Mouse (Mus musculus) kidney, postnatal 10 days (tissue): ENCODE results near the gene Espl1.
A peak's percentile ranks its signal among the peaks of the same experiment; 100 is the strongest.

Experiments
- DNase-seq: peaks from one replicate; pipeline ENCODE4 v3.0.0; 2021; ENCODE audit warnings: mixed read lengths

The Espl1 gene

DNA sequence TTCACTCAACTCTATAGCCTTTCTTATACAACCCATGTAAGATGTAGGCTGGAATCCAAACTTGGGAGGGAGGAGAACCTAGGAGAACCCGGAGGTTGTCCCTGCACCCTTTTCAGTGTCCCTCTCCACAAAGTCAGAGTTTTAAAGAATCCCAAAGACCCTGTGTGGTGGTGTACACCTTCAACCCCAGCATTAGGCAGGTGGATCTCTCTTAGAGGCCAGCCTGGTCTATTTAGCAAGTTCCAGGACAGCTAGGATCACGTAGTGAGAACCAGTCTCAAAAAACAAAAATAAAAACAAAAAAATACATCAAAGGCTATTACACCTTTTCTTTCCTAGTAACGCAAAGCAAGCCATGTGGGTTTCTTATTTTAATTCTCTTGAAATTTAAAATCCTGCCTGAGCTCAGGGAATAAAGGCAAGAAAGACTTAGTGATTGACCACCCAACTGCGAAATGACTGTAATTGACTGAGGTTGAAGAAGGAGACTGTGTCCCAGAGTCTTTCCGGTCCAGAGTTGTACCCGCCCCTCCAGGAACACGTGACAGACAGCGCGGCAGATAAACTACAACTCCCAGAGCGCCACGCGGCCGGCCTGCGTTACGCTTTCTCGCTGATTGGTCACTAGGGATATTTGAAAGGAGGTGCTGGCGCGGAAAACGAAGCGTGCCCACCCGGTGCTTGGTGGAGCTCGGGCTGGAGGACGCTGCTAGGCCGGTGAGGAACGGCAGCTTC lies at the start of gene Espl1:
Espl1 (plus strand) TSS at position 634 of the 735 bp plus-strand sequence.
- DNase-seq: peak; percentile 97

DNA sequence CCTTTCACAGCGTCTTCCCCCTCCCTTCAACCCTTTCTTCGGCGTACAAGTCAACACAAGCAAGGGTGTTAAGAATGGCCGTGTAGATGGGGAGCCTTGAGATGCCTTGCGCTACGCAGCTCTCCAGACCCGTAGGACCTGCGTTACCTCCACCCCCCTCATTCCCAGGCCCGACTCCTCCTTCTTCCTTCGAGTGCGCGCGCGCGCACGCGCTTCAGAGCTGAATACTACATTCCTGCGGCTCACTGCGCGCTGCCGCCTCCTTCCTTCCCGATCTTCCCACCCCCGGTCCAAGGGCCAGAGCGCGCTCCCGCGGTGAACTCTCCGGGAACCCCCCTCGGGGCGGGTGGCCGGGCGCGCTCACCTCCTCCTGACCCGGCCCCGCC lies 49.2 kb upstream of the Espl1 start:
- peak; percentile 99 for DNase-seq

DNA sequence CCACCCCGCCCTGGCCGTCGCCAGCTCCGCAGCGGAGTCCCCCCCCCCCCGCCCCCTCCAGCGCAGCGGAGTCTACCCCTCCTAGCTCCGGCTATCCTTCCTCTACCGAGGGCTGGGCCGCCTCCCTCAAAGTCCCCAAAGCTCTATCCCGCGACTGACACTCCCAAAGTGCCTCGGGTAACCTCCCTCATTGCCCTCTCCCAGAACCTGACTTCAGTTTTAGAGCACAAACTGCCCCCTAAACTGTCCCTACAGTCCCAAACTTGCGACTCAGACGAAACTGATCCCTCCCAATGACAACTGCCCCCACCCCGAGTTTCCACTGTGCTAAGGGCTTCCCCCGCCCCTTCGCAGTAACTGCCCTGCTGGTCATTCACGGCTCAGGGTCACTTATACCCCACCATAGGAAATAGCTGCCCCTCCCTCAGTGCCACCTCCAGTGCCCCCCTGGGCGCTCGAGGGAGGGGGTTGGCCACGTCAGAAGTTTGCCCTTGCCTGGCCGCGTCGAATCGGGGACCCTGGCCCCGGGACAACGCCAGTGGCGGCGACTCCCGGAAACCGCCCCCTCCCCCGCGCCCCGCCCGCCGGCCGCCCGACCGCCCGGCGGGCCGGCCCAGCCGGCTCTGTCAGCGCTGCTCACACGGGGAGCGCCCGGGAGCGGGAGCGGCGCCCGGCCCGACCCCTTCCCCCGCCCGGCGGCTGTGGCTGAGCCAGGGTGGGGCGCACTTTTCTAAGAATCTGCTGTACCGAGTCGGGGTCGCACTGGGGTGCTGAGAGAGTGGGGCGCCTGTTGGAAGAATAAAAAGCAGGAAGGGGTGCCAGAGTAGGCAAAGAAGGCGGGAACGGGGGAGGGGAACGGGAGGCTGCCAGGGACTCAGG lies 48.6 kb upstream of the Espl1 start:
- DNase-seq: peak; percentile 90

DNA sequence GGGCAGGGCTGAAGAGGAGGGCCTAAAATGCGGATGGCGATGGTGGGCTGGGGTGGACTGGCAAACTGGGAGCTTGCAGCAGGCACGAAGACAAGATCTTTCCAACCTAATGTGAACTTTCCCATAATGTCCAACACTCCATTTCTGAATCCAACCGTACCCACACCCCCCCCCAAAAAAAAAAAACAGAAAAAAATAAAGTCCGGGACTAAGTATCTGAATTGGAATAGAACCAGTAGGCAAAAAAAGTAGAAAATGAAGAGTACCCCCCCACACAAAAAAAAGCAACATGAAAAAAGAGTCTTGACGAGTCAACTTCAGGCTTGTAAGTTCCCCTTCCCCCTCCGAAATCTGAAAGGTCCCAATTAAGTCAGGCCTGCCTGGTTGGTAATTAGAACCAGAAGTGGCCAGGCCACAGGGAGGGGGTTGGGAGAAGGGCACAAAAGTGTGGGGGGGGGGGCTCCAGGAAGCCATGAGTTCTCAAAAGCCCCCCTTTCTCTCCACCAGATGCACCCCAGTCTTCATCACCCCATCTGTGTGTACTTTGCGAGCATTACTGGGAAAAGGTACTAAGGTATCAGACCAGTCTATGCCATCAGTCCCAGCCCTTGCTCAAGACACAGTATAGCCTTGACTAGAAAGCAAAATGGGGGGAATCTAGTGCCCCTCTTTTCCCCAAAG lies 47.8 kb upstream of the Espl1 start:
- DNase-seq: peak; percentile 31

DNA sequence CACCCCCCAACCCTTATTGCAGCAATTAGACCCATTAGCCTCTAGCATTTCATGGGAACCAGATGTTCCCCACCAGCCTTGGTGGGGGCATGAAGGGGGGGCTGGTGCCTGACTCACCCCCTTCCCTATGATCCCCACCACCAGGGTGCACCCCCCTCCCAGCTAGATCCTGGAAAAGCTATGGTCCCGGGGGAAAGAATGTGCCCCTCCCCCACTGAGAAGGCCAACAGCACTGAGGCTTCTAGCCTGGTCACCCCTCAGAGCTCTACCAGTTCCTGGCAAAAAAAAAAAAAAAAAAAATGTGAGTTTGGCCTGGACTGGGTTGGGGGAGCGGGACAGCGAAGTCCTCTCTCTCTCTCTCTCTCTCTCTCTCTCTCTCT lies 47.3 kb upstream of the Espl1 start:
- DNase-seq: peak; percentile 69

DNA sequence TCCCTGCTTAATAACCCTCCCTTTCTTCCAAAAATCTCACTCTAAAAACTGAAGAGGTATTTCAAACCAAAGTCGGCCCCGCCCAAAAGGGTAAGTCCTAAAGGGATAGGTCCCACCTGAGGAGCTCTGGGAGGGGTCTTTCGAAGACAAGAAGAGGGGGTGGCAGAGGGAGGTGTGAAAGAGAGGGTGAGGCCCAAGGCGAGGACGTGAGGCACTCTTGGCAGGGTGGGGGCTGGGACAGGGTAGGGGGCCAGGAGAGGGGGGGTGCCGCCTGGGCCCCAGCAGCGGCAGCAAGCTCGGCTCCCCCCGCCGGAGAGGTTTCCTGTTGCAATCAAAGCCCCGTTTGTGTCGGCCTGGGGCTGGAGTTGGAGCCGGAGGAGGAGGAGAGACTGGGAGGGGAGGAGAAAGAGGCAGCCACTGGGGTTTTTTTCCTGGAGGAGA lies 46.8 kb upstream of the Espl1 start:
- DNase-seq: peak; percentile 80

DNA sequence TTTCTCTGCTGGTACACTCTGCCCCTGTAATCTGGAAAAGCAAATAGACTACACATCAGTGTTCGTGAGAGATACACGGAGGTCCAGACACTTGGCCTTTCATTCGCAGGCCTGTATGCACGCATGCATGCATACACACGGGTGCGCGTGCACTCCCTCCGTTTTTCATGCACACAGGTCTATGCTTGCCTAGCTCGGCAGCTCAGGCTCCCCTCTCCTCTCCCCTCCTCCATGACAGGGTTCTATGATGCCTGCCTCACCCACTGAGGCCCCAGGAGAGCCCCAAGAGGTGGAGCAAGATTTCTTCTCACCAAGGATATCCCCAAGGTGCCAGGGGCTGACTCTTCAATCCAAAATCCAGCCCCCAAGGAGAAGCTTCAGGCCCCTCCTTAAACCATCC lies 46.1 kb upstream of the Espl1 start:
- DNase-seq: no peak

DNA sequence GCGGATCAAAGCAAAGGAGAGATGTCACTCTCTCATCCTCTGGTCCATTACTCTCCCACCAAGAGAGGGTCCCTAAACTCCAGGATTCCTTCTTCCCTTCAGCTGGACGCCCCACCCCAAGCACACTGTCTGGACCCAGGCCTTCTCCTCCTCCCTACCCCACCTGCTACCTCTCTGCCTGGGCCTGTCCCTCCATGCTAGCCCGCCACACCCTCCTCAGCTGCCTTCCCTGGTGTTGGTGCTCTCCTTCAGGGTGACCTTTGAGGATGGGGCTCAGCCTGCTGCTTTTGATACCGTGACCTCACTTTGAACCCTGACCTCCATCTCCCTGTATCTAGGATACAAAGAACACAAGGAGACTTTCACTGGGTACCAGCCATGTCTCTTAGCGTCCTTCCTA lies 45.5 kb upstream of the Espl1 start:
- no peak for DNase-seq

DNA sequence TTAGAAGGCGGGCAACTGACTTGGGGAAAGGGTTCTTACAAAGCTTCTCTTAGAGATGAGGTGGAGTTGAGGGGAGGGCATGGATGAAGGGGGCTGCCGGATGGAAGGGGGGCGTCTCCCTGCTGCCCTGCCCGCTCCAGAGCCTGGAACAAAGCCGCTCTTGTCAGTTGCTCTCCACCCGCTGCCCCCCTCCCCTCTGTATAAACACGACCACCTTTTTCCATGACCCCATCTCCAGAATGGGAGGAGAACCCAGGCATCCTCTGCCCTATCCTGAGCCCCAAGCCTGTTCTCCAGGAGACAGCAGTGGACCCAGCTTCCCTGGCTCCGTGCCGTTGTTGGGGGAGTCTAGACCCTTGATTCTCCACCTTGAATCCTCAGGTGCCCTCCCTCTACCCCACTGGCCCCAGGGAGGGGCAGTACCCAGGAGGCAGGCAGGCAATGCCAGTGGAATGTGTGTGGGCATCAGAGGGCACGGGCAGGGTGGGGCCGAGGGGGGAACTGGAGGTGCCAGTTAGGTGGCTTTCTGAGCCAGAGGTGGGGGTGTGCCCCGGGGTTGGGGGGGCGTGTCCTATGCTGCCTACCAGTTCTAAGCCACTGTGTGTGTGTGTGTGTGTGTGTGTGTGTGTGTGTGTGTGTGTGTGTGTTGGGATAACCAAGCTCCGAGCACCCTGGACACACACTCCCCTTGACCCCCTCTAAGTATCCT lies 40.4 kb upstream of the Espl1 start:
- DNase-seq: peak; percentile 76

DNA sequence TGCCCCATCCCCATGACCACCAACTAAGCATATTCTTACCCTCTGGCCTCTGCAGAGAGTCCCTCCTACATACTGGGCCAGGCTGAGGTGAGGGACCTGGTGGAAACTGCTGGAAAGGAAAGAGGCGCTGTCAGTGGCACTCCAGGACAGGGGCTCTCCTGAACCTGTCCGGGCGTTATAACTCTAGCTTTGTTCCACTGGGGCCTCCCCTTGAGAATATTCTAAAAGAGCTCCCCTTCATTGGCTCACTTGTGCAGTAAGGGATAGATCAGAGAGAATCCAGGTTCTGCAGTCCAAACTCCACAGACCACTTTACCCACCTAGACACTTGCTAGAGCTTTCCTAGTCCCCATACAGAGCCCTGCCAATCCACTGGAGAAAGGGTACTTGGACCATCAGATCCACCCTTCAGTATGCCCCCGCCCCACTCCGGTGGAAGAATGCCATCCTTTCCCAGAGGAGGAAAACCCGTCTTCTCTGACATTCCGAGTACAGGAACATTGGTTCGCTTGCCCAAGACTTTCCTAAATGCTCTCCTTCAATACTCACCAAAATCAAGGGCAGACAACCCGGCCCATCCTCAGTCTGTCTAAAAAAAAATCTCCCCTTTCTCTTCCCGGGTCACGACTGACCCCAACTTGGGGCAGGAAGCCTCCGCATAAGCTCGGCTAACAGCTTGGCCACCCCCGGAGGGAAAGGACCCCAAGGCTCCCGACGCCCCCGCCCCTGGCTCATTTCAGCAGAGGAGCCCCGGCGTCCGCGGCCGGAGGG lies 39.5 kb upstream of the Espl1 start:
- DNase-seq: peak; percentile 47

DNA sequence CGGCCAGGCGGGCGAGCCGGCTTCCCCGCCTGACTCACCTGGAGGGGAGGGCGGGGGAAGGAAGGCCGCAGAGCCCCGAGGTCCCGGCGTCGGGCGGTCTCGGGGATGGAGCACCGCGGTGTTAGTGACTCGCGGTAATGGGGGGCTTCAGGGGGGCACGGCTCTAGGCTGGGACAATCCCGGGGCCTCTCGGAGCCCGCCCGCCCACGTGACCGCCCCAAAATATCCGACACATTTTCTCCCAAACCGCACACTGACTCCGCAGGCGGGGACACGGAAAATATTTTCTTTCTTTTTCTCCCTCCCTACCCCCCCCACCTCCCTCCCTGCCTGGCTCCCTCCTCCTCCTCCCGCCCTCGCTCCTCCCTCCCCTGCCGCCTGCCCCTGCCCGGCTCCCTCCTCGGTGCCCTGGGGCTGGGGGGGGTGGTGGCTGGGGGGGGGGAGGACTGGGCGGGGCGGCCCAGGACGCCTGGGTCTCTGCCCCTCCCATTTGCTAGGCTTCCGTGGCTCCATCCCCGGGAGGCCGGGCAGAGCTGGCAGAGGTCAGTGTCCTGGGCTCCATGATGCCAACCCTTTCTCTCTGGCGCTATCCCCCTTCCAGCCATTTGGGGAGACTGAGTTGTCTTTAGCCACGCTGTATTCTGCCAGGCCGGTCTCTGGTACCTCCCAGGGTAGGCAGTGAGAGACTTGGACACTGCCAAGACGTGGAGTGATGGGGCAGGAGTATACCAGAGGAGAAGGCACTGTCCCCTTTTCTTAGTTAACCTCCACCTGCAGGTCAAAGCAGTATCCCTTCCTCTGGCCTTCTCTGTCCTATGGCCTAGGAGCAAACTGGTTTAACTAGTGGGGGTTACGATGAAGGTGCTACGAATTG lies 38.6 kb upstream of the Espl1 start, which contains the start of gene Rarg:
Rarg (minus strand) TSS at position 316 of the 874 bp plus-strand sequence.
- peak; percentile 73 for DNase-seq

DNA sequence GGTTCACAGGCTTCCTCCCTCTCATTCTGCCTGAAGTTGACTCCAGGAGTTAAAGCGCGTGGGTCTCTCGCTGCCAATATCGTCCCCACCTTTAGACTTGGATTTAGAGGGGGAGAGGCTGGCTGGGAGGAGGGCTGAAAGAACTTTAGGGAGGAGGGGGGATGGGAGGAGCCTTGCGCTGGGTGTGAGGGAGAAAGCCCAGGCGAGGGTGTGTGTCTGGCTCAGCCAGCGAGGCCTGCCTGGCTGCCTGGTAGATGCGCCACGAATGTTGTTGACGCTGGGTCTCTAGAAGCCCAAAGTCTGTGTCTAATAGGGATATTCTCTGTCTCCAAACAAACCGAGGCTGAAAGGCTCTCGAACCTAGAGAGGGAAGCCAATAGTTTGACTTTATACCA lies 38.0 kb upstream of the Espl1 start:
- peak; percentile 74 for DNase-seq

DNA sequence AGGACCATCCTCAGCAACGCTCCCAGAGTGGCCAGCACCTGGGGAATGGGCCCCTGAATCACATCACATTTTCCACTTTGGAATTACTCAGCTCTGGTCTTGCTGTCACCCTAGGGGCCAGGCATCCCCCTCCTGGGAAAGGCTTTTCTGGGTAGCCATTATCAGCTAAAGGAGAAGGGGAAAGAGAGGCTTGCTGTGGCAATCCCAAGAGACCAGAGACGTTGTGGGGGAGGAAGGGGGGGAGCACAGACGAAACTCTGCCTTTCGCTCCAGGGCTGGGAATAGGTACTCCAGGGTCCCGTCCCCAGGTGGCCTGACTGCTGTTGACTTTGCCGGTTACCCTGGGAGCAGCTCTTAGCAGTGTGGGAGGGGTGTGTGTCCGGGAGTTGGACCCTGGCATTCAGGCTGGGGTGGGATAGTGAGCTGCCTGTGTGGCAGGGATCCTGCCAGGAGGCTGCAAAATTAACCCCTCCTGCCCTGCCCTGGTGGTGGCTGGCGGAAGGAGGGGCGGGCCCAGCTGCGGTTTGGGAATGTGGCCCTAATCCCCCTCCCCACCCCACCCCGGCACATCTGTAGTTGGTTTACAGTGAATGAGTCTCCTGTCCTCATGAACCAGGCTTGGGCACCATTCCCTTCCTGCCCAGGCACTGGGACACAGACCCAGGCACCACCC lies 37.3 kb upstream of the Espl1 start:
- no peak for DNase-seq

DNA sequence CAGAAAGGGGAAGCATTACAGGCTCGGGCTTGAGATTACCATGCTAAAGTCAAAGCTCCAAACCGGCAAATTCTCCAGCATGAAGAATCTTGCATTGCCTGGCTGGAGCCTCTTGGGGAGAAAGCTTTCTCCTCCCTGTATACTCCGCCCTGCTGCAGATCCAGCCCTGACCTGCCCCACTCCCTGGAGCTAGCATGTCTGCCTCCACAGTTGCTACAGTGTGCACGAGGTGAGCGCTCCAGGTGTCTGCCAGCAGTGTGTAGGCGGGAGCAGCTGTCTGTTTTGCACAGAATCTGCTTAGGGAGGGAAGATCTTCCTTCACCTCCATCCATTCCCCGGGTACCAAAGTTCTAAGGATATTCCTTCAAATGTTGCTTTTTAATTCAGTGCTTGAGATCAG lies 33.5 kb upstream of the Espl1 start:
- DNase-seq: no peak

DNA sequence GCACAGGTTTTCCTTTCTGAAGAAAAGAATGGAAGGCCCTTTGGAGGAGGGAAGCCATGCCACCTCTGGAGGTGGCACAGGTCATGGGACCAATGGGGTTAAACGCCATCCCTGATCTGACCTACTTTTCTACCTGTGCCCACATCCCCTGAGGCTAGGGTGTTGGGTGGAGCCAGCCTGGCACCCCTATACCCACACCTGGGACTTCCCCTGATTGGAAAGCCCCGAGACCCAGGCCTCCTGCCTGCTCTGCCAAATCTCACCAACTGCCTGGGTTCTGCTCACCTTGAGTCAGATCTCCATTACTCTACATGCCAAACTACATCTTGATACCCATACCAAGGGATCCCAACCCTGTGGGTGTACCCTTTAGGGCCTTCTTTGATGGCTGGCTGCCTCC lies 33.0 kb upstream of the Espl1 start:
- DNase-seq: no peak

DNA sequence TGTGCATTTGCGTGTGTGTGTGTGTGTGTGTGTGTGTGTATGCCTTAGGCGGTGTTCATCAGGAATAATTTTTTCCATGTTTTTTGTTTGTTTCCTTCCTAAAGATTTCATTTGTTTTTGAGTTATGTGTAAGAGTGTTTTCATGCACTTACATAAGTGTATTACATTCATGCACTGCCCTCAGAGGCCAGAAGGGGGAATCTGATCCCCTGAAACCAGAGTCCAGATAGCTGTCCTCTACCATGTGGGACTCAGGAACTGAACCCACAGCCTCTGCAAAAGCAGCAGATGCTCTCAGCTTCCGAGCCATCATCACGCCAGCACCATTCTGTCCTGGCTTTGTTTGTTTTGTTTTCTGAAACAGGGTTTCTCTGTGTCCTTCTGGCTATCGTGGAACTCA lies 30.5 kb upstream of the Espl1 start:
- no peak for DNase-seq

DNA sequence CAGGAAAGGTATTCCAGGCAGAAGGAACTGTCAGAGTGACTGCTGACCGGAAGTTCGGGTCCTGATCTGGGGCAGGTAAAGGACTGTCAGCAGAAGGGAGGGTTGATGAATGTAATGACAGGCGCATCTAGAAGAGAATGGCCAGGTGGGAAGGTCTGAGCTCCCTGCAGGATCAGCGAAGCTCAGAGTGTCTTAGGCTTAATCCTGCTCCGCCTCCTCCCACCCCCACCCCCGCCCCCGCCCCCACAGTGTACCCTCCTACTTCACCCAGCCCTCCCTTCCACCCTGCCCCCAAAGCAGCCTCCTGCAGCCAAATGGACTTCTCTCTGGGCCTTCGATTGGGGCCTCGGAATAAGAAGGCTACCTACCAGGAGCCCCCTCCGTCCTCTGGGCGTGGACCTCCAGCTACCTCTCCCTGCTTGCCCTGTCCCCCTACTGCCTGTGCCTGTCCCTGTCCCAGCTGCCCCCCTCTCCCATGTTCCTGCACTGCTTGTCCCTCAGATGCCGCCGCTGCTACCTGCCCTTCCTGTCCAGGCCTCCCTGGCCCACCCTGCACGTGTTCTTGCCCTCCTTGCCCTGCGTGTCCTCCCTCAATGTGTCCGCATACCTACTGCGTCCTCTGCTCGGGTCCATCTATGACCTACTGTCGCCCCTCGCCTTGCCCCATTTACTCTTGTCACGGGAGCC lies 25.6 kb upstream of the Espl1 start, which contains the start of gene Gm9918:
Gm9918 (plus strand) TSS at position 290 of the 687 bp plus-strand sequence.
- DNase-seq: no peak

DNA sequence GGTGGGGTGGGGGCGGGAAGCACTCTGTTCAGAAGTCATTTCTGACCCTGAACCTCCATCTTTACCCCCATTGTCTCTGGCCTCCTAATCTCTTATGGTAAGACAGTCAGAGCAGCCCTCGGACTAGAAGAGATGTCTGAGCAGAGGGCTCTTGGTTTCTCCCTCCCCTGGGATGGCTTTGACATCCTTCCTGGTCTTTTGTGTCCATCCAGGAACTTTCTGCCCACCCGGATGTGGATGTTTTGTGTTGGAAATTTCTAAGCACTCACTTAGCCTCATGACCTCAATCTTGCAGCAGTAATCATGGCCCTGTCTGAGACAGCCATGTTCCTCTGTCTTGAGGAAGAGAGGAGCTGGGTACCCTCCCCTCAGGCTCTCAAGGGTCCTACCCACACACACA lies 24.6 kb upstream of the Espl1 start:
- DNase-seq: peak; percentile 34

DNA sequence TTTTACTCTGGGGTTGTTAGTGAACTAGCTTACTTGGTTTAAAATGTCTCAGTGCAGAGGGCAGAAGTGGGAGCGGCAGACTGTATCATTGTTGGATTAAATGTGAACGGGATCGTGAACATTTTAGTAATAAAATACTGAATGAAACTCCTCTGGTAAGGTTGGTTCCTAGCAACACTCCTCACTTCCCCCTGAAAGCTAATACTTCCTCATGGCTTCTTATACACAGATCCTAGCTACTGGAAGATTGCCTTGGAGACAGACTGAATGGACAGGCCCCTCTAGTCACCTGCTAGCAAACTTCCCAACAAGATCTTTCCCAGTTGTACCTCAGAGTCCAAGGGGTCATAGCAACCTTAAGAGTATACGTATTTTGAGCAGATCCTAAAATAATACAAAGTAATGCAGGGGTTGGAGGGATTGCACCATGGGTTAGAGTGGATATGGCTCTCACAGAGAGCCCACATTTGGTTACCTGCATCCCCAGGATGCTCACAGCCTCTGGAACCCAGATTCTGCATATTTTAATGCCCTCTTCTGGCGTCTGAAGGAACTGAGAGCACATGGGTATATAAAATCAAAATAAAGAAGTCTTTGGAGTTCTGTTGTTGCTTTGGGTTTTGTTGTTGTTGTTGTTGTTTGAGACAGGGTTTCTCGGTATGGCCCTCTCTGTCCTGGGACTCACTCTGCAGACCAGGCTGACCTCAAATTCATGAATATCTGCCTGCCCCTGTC lies 21.9 kb upstream of the Espl1 start:
- DNase-seq: no peak
